In genomic region chr5:123390536-123391441, GRCm38 (mm10) we compare ENCODE assay signal across 9 mouse cellular contexts. TPM values are rescaled to one million over a fixed set of nuclear protein-coding genes. Genes with fewer than 3 reads are reported as not detected.
A peak's percentile ranks its signal among the peaks of the same experiment; 100 is the strongest.
DNase-seq lines count a peak whose midpoint lies in the region; ATAC-seq and TF ChIP-seq lines count a peak whose summit lies in the region.
"Had no signal": no experiment of that assay in that cellular context is flagged by ENCODE, and none has a peak within 500 bp of the region (broad histone marks: within the 10 kb centered on the region; RNA-seq: fewer than 3 reads in every experiment).

No protein-coding gene starts in this region.

- peaks cover 3% of the 10 kb centered on the region; the same call in 1 of the 2 replicates for H3K9me3 ChIP-seq in heart, embryonic 12.5 days (replicated peaks)
- H3K9me3 ChIP-seq in ES-E14 (ENCODE audit: control insufficient read depth, insufficient read depth, low read depth, low read length), result no peaks in the 10 kb centered on the region
- H3K9me3 ChIP-seq in hindbrain, embryonic 10.5 days, result no peaks in the 10 kb centered on the region
- H3K9me3 ChIP-seq in liver, postnatal 0 days (ENCODE audit: low read length), result no peaks in the 10 kb centered on the region; the same call in 1 of the 2 replicates

- H3K9ac ChIP-seq in heart, embryonic 12.5 days, result no peak overlapping the region; the same call in 1 of the 2 replicates
- no peak overlapping the region; the same call in 1 of the 2 replicates for H3K9ac ChIP-seq in ES-E14 (ENCODE audit: insufficient read depth, low read depth, low read length, poor library complexity, severe bottlenecking)
- H3K9ac ChIP-seq in liver, postnatal 0 days (replicated peaks), result no peak overlapping the region

- no peak for TF ChIP-seq EP300 in liver, postnatal 0 days (IDR thresholded peaks at IDR 0.05; ENCODE audit: low read depth)

- H3K27ac ChIP-seq in heart, embryonic 12.5 days (ENCODE audit: poor library complexity, severe bottlenecking), result no peak overlapping the region
- H3K27ac ChIP-seq in ES-E14 (ENCODE audit: insufficient read depth, low read depth, low read length, poor library complexity, severe bottlenecking), result no peak overlapping the region; the same call in 1 of the 2 replicates
- H3K27ac ChIP-seq in hindbrain, embryonic 10.5 days, result peak overlapping the region; percentile 59
- no peak overlapping the region for H3K27ac ChIP-seq in liver, postnatal 0 days (ENCODE audit: low read depth)

- in situ Hi-C loops in ES-E14 (cut with MboI; ENCODE audit: low sequenced_read_pairs in 2 of 2, unreplicated experiment in 2 of 2), result no loop called here

- H3K27me3 ChIP-seq in heart, embryonic 12.5 days (replicated peaks), result no peaks in the 10 kb centered on the region
- 0 out of 2 replicates have a peak, but pooled peaks cover 5% of the 10 kb centered on the region for H3K27me3 ChIP-seq in hindbrain, embryonic 10.5 days (ENCODE audit: insufficient read depth, poor library complexity, severe bottlenecking)
- no peaks in the 10 kb centered on the region for H3K27me3 ChIP-seq in liver, postnatal 0 days (ENCODE audit: insufficient read depth, low read length)

- WGBS in heart, embryonic 12.5 days, result 5% methylated on average over 17 of the region's 17 CpGs
- WGBS in hindbrain, embryonic 10.5 days, result 2% methylated on average over 16 of the region's 17 CpGs
- WGBS in liver, postnatal 0 days (ENCODE audit: insufficient replicate concordance), result 15% methylated on average over 17 of the region's 17 CpGs

- TF ChIP-seq CTCF in liver, postnatal 0 days (IDR thresholded peaks at IDR 0.05; ENCODE audit: low read depth), result no peak

- H3K36me3 ChIP-seq in heart, embryonic 12.5 days, result no peaks in the 10 kb centered on the region
- H3K36me3 ChIP-seq in ES-E14 (ENCODE audit: control insufficient read depth, insufficient read depth, low read length, poor library complexity, severe bottlenecking), result no peaks in the 10 kb centered on the region
- H3K36me3 ChIP-seq in hindbrain, embryonic 10.5 days, result no peaks in the 10 kb centered on the region
- H3K36me3 ChIP-seq in liver, postnatal 0 days (replicated peaks; ENCODE audit: insufficient read depth, low read length), result no peaks in the 10 kb centered on the region

- no peak for DNase-seq in heart, adult 18-20 months
- no peak for DNase-seq in ES-E14 (ENCODE audit: low read depth, low spot score)
- no peak for DNase-seq in hindbrain, embryonic 10.5 days (ENCODE audit: low spot score)
- no peak for DNase-seq in liver, postnatal 0 days
- DNase-seq in layer of hippocampus, postnatal 36 days, result no peak
- no peak for DNase-seq in cerebellum, postnatal 14 days
- DNase-seq: gastrocnemius, postnatal 14 days had no signal

- peak overlapping the region; percentile 77 for H3K4me2 ChIP-seq in heart, embryonic 12.5 days
- H3K4me2 ChIP-seq in liver, postnatal 0 days (ENCODE audit: low read depth, low read length), result peak overlapping the region; percentile 49

- ATAC-seq in heart, embryonic 12.5 days (ENCODE audit: insufficient number of reproducible peaks, low FRiP score), result no peak
- ATAC-seq in liver, postnatal 0 days, result no peak
- ATAC-seq in megakaryocyte progenitor cell, adult 5-6 weeks (replicated peaks; ENCODE audit: poor library complexity), result no peak

- H3K4me3 ChIP-seq in heart, embryonic 12.5 days, result peak overlapping the region; percentile 47
- H3K4me3 ChIP-seq in ES-E14 (ENCODE audit: insufficient read depth in 1 of 2, low read depth in 1 of 2, low read length in 2 of 2, poor library complexity in 1 of 2, severe bottlenecking in 1 of 2), result peak overlapping the region; percentile 49 to 62
- peak overlapping the region; percentile 52 for H3K4me3 ChIP-seq in hindbrain, embryonic 10.5 days
- H3K4me3 ChIP-seq in liver, postnatal 0 days (ENCODE audit: low read depth, low read length), result 0 out of 2 replicates have a peak overlapping the region, but pooled peaks have one; percentile 9

- H3K4me1 ChIP-seq in heart, embryonic 12.5 days (replicated peaks), result peaks cover 37% of the 10 kb centered on the region
- H3K4me1 ChIP-seq in ES-E14 (ENCODE audit: control insufficient read depth in 2 of 2, insufficient read depth in 2 of 2, low read length in 2 of 2, poor library complexity in 1 of 2), result peaks cover 7% of the 10 kb centered on the region in 2 experiments; a peak in 3 of 4 replicates
- peaks cover 41% of the 10 kb centered on the region for H3K4me1 ChIP-seq in hindbrain, embryonic 10.5 days (replicated peaks)
- H3K4me1 ChIP-seq in liver, postnatal 0 days (ENCODE audit: insufficient read depth), result peaks cover 15% of the 10 kb centered on the region

TF ChIP-seq in ES-E14, 5 proteins besides CTCF, POLR2A, EP300 and RAD21:
- TF ChIP-seq MAFK (IDR thresholded peaks at IDR 0.05; ENCODE audit: insufficient read depth, low read depth, low read length), result no peak
- TF ChIP-seq CHD2 (IDR thresholded peaks at IDR 0.05; ENCODE audit: low read depth, low read length), result 0 out of 2 replicates have a peak, but pooled peaks have one; percentile 14

RNA-seq across cellular contexts. Expression of gene Mlxip, which starts 3.8 kb away (rescaled TPM):
- polyA plus RNA-seq in heart, embryonic 12.5 days (2016; fragmentation: Nextera tagmentation; extraction: Ambion mirVana), result 14.2 TPM in 2 replicates
- total RNA-seq in heart, adult 18-20 months (2021), result 10 to 100 TPM; 26.5 to 29.0 TPM
- total RNA-seq in ES-E14 (2012; rRNA removed), result 8.0 and 8.2 TPM in 2 replicates
- 18.0 and 18.8 TPM in 2 replicates for polyA plus RNA-seq in hindbrain, embryonic 10.5 days (2016; fragmentation: Nextera tagmentation; extraction: Ambion mirVana)
- 3.5 and 4.5 TPM in 2 replicates for polyA plus RNA-seq in liver, postnatal 0 days (2015; fragmentation: Nextera tagmentation; extraction: Ambion mirVana)
- total RNA-seq in megakaryocyte progenitor cell, adult 5-6 weeks (2015), result 32.6 TPM in 2 replicates
- 11.0 and 11.3 TPM in 2 replicates for total RNA-seq in megakaryocyte progenitor cell, adult 5-6 weeks (2017)
- 10 to 100 TPM; 19.3 to 21.3 TPM for total RNA-seq in layer of hippocampus, postnatal 36 days (2021)

RNA-seq across cellular contexts. Expression of gene Bcl7a, which starts 47.2 kb away (rescaled TPM):
- polyA plus RNA-seq in heart, embryonic 12.5 days (2016; fragmentation: Nextera tagmentation; extraction: Ambion mirVana), result 16.3 and 16.6 TPM in 2 replicates
- 1 to 10 TPM; 8.0 to 8.2 TPM for total RNA-seq in heart, adult 18-20 months (2021)
- total RNA-seq in ES-E14 (2012; rRNA removed), result 8.0 and 13.7 TPM in 2 replicates
- 42.9 and 48.0 TPM in 2 replicates for polyA plus RNA-seq in hindbrain, embryonic 10.5 days (2016; fragmentation: Nextera tagmentation; extraction: Ambion mirVana)
- 5.1 and 5.3 TPM in 2 replicates for polyA plus RNA-seq in liver, postnatal 0 days (2015; fragmentation: Nextera tagmentation; extraction: Ambion mirVana)
- 16.3 and 20.0 TPM in 2 replicates for total RNA-seq in megakaryocyte progenitor cell, adult 5-6 weeks (2015)
- total RNA-seq in megakaryocyte progenitor cell, adult 5-6 weeks (2017), result 14.7 and 17.5 TPM in 2 replicates
- 10 to 100 TPM; 61.7 to 66.0 TPM for total RNA-seq in layer of hippocampus, postnatal 36 days (2021)
